Mouse (Mus musculus): Measurements from ENCODE around the gene Dyrk1a. TPM values are rescaled to one million over a fixed set of nuclear protein-coding genes. Genes with fewer than 3 reads are reported as not detected.

Dyrk1a gene
- polyA plus RNA-seq, 1 experiment from 2014 or later, result 9.5 TPM

DNA sequence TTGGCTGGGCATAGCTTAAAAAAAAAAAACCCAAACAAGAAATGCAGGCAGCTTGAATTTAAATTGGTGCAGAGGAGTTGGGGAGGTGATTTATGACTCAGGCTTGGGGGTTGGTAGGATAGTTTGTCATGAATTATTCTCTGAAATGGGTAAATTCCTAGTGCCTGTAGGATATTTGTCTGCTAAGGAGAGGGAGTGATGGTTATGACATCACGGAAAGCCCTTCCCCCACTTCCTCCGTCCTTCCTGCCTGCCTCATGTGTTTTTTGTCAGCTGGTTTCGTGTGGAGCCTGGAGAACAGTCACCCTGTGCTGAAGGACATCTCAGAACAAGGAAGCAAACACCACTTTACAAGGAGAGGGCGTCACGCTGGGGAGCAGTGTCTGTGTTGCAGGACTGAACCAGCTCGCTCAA lies 31.7 kb downstream of the Dyrk1a start:
- 32% methylated on average over 6 of the region's 6 CpGs for WGBS
- Histone ChIP-seq H3K4me2 (no peak overlapping the region), H3K9me3 (no peaks in the 10 kb centered on the region), H3K27ac (replicated peaks) (peak overlapping the region; percentile 52), H3K27me3 (no peaks in the 10 kb centered on the region), H3K4me3 (no peak overlapping the region), H3K36me3 (no peaks in the 10 kb centered on the region), H3K4me1 (replicated peaks) (peaks cover 68% of the 10 kb centered on the region), H3K9ac (no peak overlapping the region)
- ATAC-seq (ENCODE audit: low read depth), result no peak; the same call in 1 of the 2 replicates

GRCm38 (mm10) chr16:94602188-94602587 lies 32.4 kb downstream of the Dyrk1a start:
- no peaks in the 10 kb centered on the region for H3K27me3 ChIP-seq
- WGBS, result 89% methylated on average over 1 of the region's 1 CpGs
- H3K36me3 ChIP-seq, result no peaks in the 10 kb centered on the region
- H3K9me3 ChIP-seq, result no peaks in the 10 kb centered on the region
- H3K9ac ChIP-seq, result no peak overlapping the region
- no peak for ATAC-seq (ENCODE audit: low read depth)
- H3K4me1 ChIP-seq (replicated peaks), result peaks cover 62% of the 10 kb centered on the region
- H3K4me2 ChIP-seq, result no peak overlapping the region
- H3K4me3 ChIP-seq, result no peak overlapping the region
- H3K27ac ChIP-seq (replicated peaks), result no peak overlapping the region

DNA sequence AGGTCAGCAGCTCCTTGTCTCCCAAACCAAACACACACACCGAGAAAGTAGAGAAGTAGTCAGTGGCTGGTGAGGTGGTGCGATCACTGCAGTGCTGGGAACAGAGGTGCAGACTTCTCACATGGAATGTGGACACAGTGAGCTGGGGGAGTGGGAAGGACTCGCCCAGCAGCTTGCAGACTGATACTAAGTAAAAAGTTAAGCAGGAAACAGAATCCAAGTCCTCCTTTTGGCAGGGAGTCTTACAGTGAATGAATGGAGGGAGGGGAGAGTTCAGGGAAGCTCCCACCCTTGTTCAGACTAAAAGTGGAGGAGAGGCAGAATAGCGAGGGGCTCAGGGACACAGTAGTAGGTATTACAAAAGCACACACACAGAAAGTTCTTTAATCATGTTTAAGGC lies 32.9 kb downstream of the Dyrk1a start:
- Histone ChIP-seq H3K36me3 (no peaks in the 10 kb centered on the region), H3K4me3 (no peak overlapping the region), H3K27me3 (no peaks in the 10 kb centered on the region), H3K4me2 (no peak overlapping the region), H3K4me1 (replicated peaks) (peaks cover 60% of the 10 kb centered on the region), H3K27ac (replicated peaks) (no peak overlapping the region), H3K9ac (no peak overlapping the region), H3K9me3 (no peaks in the 10 kb centered on the region)
- 60% methylated on average over 4 of the region's 4 CpGs for WGBS
- no peak for ATAC-seq (ENCODE audit: low read depth)

DNA sequence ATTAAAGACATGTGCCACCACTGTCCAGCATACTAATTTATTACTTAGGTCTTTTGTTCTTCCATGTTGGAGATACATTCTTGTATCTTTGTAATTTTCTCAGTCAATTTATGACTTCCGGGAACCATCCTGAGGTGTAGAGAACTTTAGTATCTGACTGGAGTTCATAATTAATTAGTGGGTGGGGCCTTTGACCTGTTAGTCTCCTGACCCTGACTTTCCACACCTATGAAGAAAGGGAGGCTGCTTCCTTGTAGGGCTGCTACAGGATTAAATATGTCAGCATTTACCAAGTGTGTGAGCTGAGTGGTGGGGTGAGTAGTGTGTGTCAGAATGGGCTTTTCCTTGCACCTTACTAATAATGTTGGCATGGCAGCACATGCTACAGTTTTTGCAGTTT lies 36.4 kb downstream of the Dyrk1a start:
- H3K4me1 ChIP-seq (replicated peaks), result peaks cover 31% of the 10 kb centered on the region
- ATAC-seq (ENCODE audit: low read depth), result no peak

DNA sequence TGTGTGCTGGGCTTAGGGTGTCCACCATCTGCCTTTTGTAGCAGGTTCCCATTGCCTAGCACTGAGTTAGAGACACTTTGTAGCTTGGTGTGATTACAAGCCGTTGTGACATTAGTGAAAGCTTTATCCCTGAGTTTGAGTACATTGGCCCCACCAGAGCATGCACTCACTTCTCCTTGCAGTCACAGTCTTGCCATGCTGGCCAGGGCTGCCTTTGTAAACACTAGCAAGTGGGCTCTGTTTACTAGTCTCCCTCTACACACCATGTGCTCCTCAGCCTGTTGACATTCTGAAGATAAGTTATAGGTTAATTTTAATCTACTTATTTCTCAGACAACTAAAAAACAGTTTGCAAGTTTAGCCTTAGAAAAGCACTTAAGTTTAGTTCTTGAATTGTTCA lies 37.7 kb downstream of the Dyrk1a start:
- no peak overlapping the region for H3K9ac ChIP-seq
- no peaks in the 10 kb centered on the region for H3K36me3 ChIP-seq
- H3K27ac ChIP-seq (replicated peaks), result no peak overlapping the region
- no peaks in the 10 kb centered on the region for H3K27me3 ChIP-seq
- WGBS, result 71% methylated on average over 1 of the region's 1 CpGs
- H3K9me3 ChIP-seq, result no peaks in the 10 kb centered on the region
- H3K4me2 ChIP-seq, result no peak overlapping the region
- no peak for ATAC-seq (ENCODE audit: low read depth)
- peaks cover 18% of the 10 kb centered on the region for H3K4me1 ChIP-seq (replicated peaks)
- H3K4me3 ChIP-seq, result no peak overlapping the region

More for the DNA sequence above, 36.4 kb downstream of the Dyrk1a start:
- no peaks in the 10 kb centered on the region for H3K36me3 ChIP-seq
- H3K9ac ChIP-seq, result no peak overlapping the region
- 70% methylated on average over 1 of the region's 1 CpGs for WGBS
- no peak overlapping the region for H3K4me3 ChIP-seq
- H3K4me2 ChIP-seq, result no peak overlapping the region
- H3K27me3 ChIP-seq, result no peaks in the 10 kb centered on the region
- H3K27ac ChIP-seq (replicated peaks), result no peak overlapping the region
- no peaks in the 10 kb centered on the region for H3K9me3 ChIP-seq

- 85% methylated on average over 9 of the region's 9 CpGs for WGBS
- H3K4me3 ChIP-seq, result no peak overlapping the region
- H3K9me3 ChIP-seq, result no peaks in the 10 kb centered on the region
- H3K4me2 ChIP-seq, result no peak overlapping the region
- ATAC-seq (ENCODE audit: low read depth), result no peak
- no peaks in the 10 kb centered on the region for H3K27me3 ChIP-seq
- H3K27ac ChIP-seq (replicated peaks), result no peak overlapping the region
- H3K36me3 ChIP-seq, result no peaks in the 10 kb centered on the region
- H3K9ac ChIP-seq, result no peak overlapping the region
- H3K4me1 ChIP-seq (replicated peaks), result peaks cover 7% of the 10 kb centered on the region
Measured at GRCm38 (mm10) chr16:94608706-94609594, 39.1 kb downstream of the Dyrk1a start.

DNA sequence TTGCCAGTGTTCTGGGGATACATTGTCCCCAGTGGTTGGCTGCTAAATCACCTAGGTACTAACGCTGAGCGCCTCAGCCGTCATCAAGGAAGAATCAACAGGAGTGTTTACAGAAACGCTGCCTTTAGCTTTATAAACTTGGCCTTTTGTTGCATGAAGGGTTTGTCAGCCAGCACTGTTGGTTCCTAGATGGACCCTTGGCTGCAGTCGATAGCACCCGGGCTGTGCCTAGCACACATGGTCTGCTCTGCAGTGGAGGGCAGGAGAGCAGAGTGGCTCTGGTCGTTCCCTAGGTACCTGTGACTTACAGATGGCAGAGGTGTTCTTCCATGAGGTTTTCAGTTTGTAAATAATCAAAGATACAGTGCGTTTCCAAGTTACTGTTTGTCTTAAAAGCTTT lies 42.8 kb downstream of the Dyrk1a start:
- no peak overlapping the region for H3K27ac ChIP-seq (replicated peaks)
- no peak overlapping the region for H3K9ac ChIP-seq
- no peak overlapping the region for H3K4me2 ChIP-seq
- H3K4me1 ChIP-seq (replicated peaks), result peaks cover 5% of the 10 kb centered on the region
- no peak overlapping the region for H3K4me3 ChIP-seq
- H3K36me3 ChIP-seq, result no peaks in the 10 kb centered on the region
- no peaks in the 10 kb centered on the region for H3K9me3 ChIP-seq
- ATAC-seq (ENCODE audit: low read depth), result no peak; the same call in 1 of the 2 replicates
- no peaks in the 10 kb centered on the region for H3K27me3 ChIP-seq
- WGBS, result 75% methylated on average over 8 of the region's 8 CpGs

- no peaks in the 10 kb centered on the region for H3K36me3 ChIP-seq
- H3K9ac ChIP-seq, result no peak overlapping the region
- no peak overlapping the region for H3K4me2 ChIP-seq
- no peak for ATAC-seq (ENCODE audit: low read depth)
- WGBS, result 93% methylated on average over 6 of the region's 6 CpGs
- no peaks in the 10 kb centered on the region for H3K9me3 ChIP-seq
- H3K4me3 ChIP-seq, result no peak overlapping the region
- H3K27ac ChIP-seq (replicated peaks), result no peak overlapping the region
- no peaks in the 10 kb centered on the region for H3K27me3 ChIP-seq
- peaks cover 22% of the 10 kb centered on the region for H3K4me1 ChIP-seq (replicated peaks)
Measured at GRCm38 (mm10) chr16:94617255-94617654, 47.4 kb downstream of the Dyrk1a start.

- WGBS, result 54% methylated on average over 10 of the region's 10 CpGs
- H3K9ac ChIP-seq, result no peak overlapping the region
- H3K4me1 ChIP-seq (replicated peaks), result peaks cover 30% of the 10 kb centered on the region
- no peak overlapping the region for H3K4me2 ChIP-seq
- H3K27ac ChIP-seq (replicated peaks), result no peak overlapping the region
- 0 out of 2 replicates have a peak, but pooled peaks have one; percentile 45 for ATAC-seq (ENCODE audit: low read depth)
- no peak overlapping the region for H3K4me3 ChIP-seq
- H3K9me3 ChIP-seq, result no peaks in the 10 kb centered on the region
- no peaks in the 10 kb centered on the region for H3K27me3 ChIP-seq
- no peaks in the 10 kb centered on the region for H3K36me3 ChIP-seq
Measured at GRCm38 (mm10) chr16:94618543-94618942, 48.7 kb downstream of the Dyrk1a start.

DNA sequence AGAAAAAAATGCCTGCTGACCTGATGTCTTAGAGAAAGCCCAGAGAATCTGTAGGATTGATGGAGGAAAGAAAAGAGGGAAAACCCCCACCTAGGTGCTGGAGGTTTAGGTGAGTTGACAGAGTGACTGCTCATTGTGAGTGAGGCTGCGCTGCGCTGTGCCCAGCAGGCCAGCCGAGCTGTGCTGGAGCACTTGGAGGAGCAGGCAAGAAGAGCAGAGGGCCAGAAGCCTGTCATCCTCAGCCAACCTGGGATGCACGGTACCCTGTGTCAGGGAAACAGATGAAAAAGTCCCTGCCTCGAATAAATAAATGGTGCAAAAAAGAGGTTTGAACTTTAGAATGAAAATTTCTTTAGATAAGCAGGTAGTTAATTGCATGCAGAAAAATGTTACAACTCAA lies 49.5 kb downstream of the Dyrk1a start:
- H3K9ac ChIP-seq, result no peak overlapping the region
- no peak overlapping the region for H3K27ac ChIP-seq (replicated peaks)
- H3K36me3 ChIP-seq, result no peaks in the 10 kb centered on the region
- H3K4me1 ChIP-seq (replicated peaks), result peaks cover 30% of the 10 kb centered on the region
- no peak overlapping the region for H3K4me3 ChIP-seq
- no peaks in the 10 kb centered on the region for H3K27me3 ChIP-seq
- no peak for ATAC-seq (ENCODE audit: low read depth)
- whole genome bisulfite sequencing, result 97% methylated on average over 5 of the region's 5 CpGs
- no peak overlapping the region for H3K4me2 ChIP-seq
- no peaks in the 10 kb centered on the region for H3K9me3 ChIP-seq

GRCm38 (mm10) chr16:94624871-94625270 lies 55.1 kb downstream of the Dyrk1a start:
- peaks cover 52% of the 10 kb centered on the region for H3K4me1 ChIP-seq (replicated peaks)
- no peak overlapping the region for H3K9ac ChIP-seq
- H3K27me3 ChIP-seq, result no peaks in the 10 kb centered on the region
- H3K4me2 ChIP-seq, result no peak overlapping the region
- H3K36me3 ChIP-seq, result no peaks in the 10 kb centered on the region
- ATAC-seq (ENCODE audit: low read depth), result 0 out of 2 replicates have a peak, but pooled peaks have one; percentile 19
- H3K27ac ChIP-seq (replicated peaks), result 0 out of 2 replicates have a peak overlapping the region, but pooled peaks have one; percentile 9
- H3K9me3 ChIP-seq, result no peaks in the 10 kb centered on the region
- H3K4me3 ChIP-seq, result no peak overlapping the region
- 71% methylated on average over 4 of the region's 4 CpGs for WGBS

- H3K9me3 ChIP-seq, result no peaks in the 10 kb centered on the region
- no peak overlapping the region for H3K4me2 ChIP-seq
- no peak for ATAC-seq (ENCODE audit: low read depth)
- H3K27ac ChIP-seq (replicated peaks), result no peak overlapping the region
- no peaks in the 10 kb centered on the region for H3K36me3 ChIP-seq
- no peaks in the 10 kb centered on the region for H3K27me3 ChIP-seq
- peaks cover 53% of the 10 kb centered on the region for H3K4me1 ChIP-seq (replicated peaks)
- H3K9ac ChIP-seq, result no peak overlapping the region
- WGBS, result 91% methylated on average over 7 of the region's 7 CpGs
- no peak overlapping the region for H3K4me3 ChIP-seq
Measured at GRCm38 (mm10) chr16:94625639-94626038, 55.8 kb downstream of the Dyrk1a start.

All from neural tube, embryonic 13.5 days (tissue).